Mouse (Mus musculus) limb, embryonic 13.5 days (tissue): ENCODE results near the gene Srrm4. TPM values are rescaled to one million over a fixed set of nuclear protein-coding genes. Genes with fewer than 3 reads are reported as not detected.

Experiments
- ATAC-seq: fragments of 200-750 bp; cut with Nextera tagmentation; 2 replicates; pipeline ENCODE4 v1.8.0; 2017; ENCODE audit warnings: low read depth, moderate number of reproducible peaks, moderate TSS enrichment; ENCODE audit not compliant: low FRiP score
- H3K27ac ChIP-seq: fragments of 300-500 bp; sonication (generic); 2 replicates; pipeline ENCODE4 v1.5.1; 2015; ENCODE audit warnings: inconsistent platforms, mild to moderate bottlenecking, moderate library complexity
- H3K27me3 ChIP-seq: fragments of 300-500 bp; sonication (generic); 2 replicates; pipeline ENCODE4 v1.6.1; 2015; ENCODE audit warnings: mild to moderate bottlenecking, inconsistent platforms
- H3K36me3 ChIP-seq: fragments of 300-500 bp; sonication (generic); 2 replicates; pipeline ENCODE4 v1.6.1; 2015; ENCODE audit warnings: inconsistent platforms, mild to moderate bottlenecking, moderate library complexity
- H3K4me1 ChIP-seq: fragments of 300-500 bp; sonication (generic); 2 replicates; pipeline ENCODE4 v1.6.1; 2015; ENCODE audit warnings: inconsistent platforms
- H3K4me2 ChIP-seq: fragments of 300-500 bp; sonication (generic); replicated peaks from 2 replicates; pipeline ENCODE4 v1.6.1; 2015; ENCODE audit warnings: inconsistent platforms, mild to moderate bottlenecking, moderate library complexity
- H3K4me3 ChIP-seq: fragments of 300-500 bp; sonication (generic); 2 replicates; pipeline ENCODE4 v1.5.1; 2015; ENCODE audit warnings: moderate library complexity, mild to moderate bottlenecking, inconsistent platforms
- H3K9ac ChIP-seq: fragments of 300-500 bp; sonication (generic); 2 replicates; pipeline ENCODE4 v1.6.1; 2015; ENCODE audit warnings: mild to moderate bottlenecking, inconsistent platforms
- H3K9me3 ChIP-seq: fragments of 300-500 bp; sonication (generic); 2 replicates; pipeline ENCODE4 v1.6.1; 2016; ENCODE audit warnings: inconsistent platforms
- WGBS: fragments of 180-500 bp; shearing (Covaris S2); methylation state at CpG from one replicate; pipeline ENCODE4 v1.1.7; 2015; 5-methylcytosine and 5-hydroxymethylcytosine counted together
- polyA plus RNA-seq: library from polyadenylated mRNA; unstranded; fragments of >200 nt; fragmentation: Nextera tagmentation; extraction: Ambion mirVana; gene quantifications from 2 replicates; pipeline ENCODE4 v1.2.1, GENCODE M21; 2015

Gene Srrm4
- polyA plus RNA-seq, 1 experiment from 2014 or later: 0.25 TPM

DNA sequence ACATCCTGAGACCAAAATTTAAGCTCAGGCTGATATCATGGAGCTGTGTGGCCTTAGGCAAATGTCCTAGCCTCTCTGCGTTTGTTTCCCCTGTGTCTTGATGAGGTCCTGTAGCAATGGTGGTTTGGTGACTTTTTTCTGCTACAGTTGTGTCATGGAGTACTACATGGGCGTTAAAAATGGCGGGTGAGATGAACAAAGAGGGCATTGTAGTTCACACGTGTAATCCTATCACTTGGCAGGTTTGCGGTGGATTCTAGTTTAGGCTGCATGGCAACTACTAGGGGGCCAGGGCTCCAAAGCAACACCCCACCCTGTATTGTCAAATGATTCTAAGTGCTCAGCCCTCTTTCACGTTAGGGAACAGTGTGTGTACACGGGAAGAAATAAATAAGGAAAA is 21.1 kb downstream of the Srrm4 start:
- no peak overlapping the region for H3K4me2 ChIP-seq
- H3K9ac ChIP-seq: no peak overlapping the region
- H3K9me3 ChIP-seq: no peaks in the 10 kb centered on the region
- no peak overlapping the region for H3K4me3 ChIP-seq
- peaks cover 12% of the 10 kb centered on the region for H3K27me3 ChIP-seq
- 0 out of 2 replicates have a peak, but pooled peaks cover 2% of the 10 kb centered on the region for H3K4me1 ChIP-seq
- H3K27ac ChIP-seq: no peak overlapping the region
- no peak for ATAC-seq
- WGBS: 60% methylated on average over 7 of the region's 7 CpGs
- H3K36me3 ChIP-seq: no peaks in the 10 kb centered on the region

DNA sequence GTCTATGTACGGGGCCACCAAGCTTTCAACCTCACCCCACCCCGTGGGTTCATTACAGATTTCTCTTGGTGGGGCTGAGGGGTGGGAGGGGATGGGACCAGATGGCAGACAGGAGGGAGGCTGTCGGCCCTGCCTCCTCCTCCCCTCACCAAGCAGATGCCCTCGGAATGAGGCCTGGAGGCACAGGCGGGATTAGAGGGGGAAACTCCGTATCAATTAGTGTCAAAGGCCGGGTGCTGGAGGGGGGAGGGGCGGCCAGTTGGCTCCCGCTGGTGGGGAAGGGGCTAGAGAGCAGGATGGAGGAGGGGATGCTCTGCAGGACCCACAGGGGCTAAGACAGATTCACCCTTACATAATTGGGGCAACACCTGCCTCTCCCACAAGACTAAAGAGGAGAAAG is 22.0 kb downstream of the Srrm4 start:
- H3K27me3 ChIP-seq: peaks cover 12% of the 10 kb centered on the region
- H3K4me3 ChIP-seq: no peak overlapping the region
- no peaks in the 10 kb centered on the region for H3K9me3 ChIP-seq
- H3K4me2 ChIP-seq: no peak overlapping the region
- 0 out of 2 replicates have a peak, but pooled peaks cover 2% of the 10 kb centered on the region for H3K4me1 ChIP-seq
- 3% methylated on average over 9 of the region's 9 CpGs for WGBS
- no peaks in the 10 kb centered on the region for H3K36me3 ChIP-seq
- H3K9ac ChIP-seq: no peak overlapping the region
- H3K27ac ChIP-seq: no peak overlapping the region
- no peak for ATAC-seq

DNA sequence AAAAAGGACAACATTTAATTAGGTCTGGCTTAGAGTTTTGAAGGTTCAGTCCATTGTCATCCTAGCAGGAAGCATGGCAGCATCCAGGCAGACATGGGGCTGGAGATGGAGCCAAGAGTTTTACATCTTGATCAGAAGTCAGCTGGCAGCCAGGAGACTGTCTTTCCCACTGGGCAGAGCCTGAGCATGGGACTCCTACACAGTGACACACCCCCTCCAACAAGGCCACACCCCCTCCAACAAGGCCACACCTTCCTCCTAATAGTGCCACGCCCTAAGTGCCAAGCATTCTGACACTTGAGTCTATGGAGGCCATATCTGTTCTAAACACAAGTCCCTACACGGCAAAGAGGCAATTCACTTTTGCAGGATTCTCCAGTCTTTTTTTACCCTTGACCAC is 23.6 kb downstream of the Srrm4 start:
- Histone ChIP-seq H3K27ac (no peak overlapping the region), H3K36me3 (no peaks in the 10 kb centered on the region), H3K4me1 (0 out of 2 replicates have a peak, but pooled peaks cover 2% of the 10 kb centered on the region), H3K9me3 (no peaks in the 10 kb centered on the region), H3K4me2 (no peak overlapping the region), H3K9ac (no peak overlapping the region), H3K27me3 (peaks cover 12% of the 10 kb centered on the region), H3K4me3 (no peak overlapping the region)
- 82% methylated on average over 2 of the region's 2 CpGs for WGBS
- no peak for ATAC-seq

DNA sequence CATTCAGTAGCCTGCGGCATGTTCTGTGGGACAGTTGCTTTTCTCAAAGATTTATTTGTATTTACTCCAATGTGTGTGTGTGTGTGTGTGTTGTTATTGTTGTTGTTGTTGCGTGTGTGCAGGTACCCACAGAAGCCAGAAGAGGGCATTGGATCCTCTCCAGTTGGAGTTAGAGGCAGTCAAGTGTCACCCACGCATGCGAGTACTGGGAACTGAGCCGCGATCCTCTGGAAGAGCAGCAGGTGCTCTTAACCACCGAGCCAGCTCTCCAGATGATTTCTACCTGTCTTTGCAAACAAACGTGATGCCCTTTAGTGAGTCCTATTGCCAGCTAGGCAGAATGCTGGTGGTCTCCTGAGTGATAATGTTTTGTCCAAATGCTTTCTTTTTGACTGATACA is 24.3 kb downstream of the Srrm4 start:
- 91% methylated on average over 8 of the region's 8 CpGs for WGBS
- no peak overlapping the region for H3K4me3 ChIP-seq
- no peak overlapping the region for H3K27ac ChIP-seq
- no peak overlapping the region for H3K9ac ChIP-seq
- no peak overlapping the region for H3K4me2 ChIP-seq
- H3K36me3 ChIP-seq: no peaks in the 10 kb centered on the region
- peaks cover 12% of the 10 kb centered on the region for H3K27me3 ChIP-seq
- H3K9me3 ChIP-seq: no peaks in the 10 kb centered on the region
- no peak for ATAC-seq
- H3K4me1 ChIP-seq: 0 out of 2 replicates have a peak, but pooled peaks cover 2% of the 10 kb centered on the region

DNA sequence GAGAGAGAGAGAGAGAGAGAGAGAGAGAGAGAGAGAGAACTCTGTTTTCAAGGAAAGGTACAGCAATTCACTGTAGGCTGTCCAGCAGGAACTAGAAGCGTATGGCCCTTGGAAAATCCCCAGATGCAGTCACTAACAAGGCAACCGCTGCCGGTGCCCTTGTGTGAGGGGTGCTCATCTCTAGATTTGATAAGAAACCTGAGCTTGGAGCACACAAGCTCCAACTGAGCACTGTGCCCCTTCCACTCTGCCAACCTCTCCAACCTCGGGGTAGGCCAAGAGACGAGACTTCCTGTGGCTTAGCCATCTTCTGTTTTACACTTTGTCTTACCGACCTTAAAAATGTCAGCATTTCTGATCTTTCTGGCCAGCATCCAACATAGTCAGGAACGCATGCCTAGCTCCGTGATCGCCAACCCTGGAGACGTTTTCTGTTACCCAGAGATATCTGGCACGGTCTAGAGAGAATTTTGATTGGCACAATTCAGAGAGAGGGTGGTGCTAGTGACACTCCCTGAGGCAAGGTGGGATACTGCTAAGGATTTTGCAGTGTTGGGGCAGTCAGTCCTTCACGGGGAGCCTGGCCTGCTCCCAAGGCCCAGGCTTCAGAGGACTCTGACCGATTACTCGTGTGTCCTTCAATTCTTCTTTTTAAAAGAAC is 25.1 kb downstream of the Srrm4 start:
- Histone ChIP-seq H3K27ac (no peak overlapping the region), H3K36me3 (no peaks in the 10 kb centered on the region), H3K9ac (no peak overlapping the region), H3K9me3 (no peaks in the 10 kb centered on the region), H3K4me3 (no peak overlapping the region), H3K27me3 (peaks cover 11% of the 10 kb centered on the region), H3K4me1 (0 out of 2 replicates have a peak, but pooled peaks cover 2% of the 10 kb centered on the region), H3K4me2 (no peak overlapping the region)
- WGBS: 76% methylated on average over 14 of the region's 14 CpGs
- ATAC-seq: no peak

DNA sequence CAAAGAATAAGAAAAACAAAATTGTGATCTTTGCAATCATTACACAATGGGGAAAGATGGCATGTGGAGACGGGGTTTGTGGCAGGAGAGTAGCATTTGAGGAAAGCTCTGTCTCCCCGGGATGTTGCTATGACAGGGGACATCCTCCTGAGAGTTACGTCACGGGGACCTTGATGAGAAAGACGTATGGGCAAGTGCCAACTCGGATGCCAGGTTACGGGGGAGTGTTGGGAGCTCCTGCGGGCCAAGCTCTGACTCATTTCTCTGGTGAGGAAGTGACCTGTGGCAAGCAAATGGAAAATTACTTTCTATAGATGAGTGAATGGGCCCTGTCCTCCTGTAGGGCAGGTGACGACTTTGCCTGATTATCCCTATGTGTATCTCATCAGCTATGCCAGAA is 26.0 kb downstream of the Srrm4 start:
- Histone ChIP-seq H3K36me3 (no peaks in the 10 kb centered on the region), H3K27me3 (peaks cover 2% of the 10 kb centered on the region), H3K4me3 (no peak overlapping the region), H3K27ac (no peak overlapping the region), H3K9me3 (no peaks in the 10 kb centered on the region), H3K4me1 (no peaks in the 10 kb centered on the region), H3K9ac (no peak overlapping the region), H3K4me2 (no peak overlapping the region)
- no peak for ATAC-seq
- 87% methylated on average over 9 of the region's 9 CpGs for WGBS

DNA sequence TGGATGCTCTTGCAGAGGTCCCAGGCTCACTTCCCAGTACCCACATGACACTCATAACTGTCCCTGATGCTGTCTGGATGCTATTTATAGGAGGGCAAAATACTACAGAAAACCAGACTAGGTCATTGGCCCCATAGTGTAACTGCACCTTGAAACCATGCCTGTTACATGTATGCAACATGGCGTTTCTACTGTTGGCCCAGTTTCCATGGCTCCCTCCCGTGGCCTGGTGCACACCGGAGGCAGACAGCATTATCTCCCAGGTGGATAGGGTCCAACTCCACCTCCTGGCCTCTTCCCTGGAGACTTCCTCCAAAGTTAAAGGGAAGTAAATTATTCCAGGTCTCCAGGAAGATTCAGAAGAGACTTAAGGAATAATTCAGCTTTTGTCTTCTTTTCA is 27.2 kb downstream of the Srrm4 start:
- ATAC-seq: no peak
- Histone ChIP-seq H3K4me1 (no peaks in the 10 kb centered on the region), H3K9ac (no peak overlapping the region), H3K4me3 (no peak overlapping the region), H3K9me3 (no peaks in the 10 kb centered on the region), H3K4me2 (no peak overlapping the region), H3K27me3 (no peaks in the 10 kb centered on the region), H3K36me3 (no peaks in the 10 kb centered on the region), H3K27ac (no peak overlapping the region)
- 73% methylated on average over 3 of the region's 3 CpGs for WGBS

DNA sequence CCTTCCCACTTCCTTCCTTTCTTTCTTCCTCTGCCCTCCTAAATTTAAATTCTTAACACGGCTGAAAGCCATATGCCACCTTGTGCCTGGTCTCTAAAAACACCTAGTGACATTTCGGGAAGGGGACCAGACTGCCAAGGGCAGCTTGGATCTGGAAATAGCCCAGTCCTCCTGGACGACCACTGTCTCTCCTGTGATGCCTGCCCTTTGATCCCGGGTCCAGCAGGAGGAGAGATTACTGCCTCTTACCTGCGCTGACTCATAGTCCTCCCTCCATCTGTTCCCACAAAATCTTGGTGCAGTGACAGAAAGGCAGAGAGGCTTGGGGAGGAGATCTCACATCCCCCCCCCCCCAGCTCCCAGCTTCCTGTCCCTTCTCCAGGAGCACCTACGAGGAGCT is 27.9 kb downstream of the Srrm4 start:
- H3K9me3 ChIP-seq: no peaks in the 10 kb centered on the region
- no peak overlapping the region for H3K27ac ChIP-seq
- no peak overlapping the region for H3K4me2 ChIP-seq
- H3K4me3 ChIP-seq: no peak overlapping the region
- H3K27me3 ChIP-seq: no peaks in the 10 kb centered on the region
- H3K4me1 ChIP-seq: no peaks in the 10 kb centered on the region
- ATAC-seq: no peak
- WGBS: 46% methylated on average over 6 of the region's 6 CpGs
- no peaks in the 10 kb centered on the region for H3K36me3 ChIP-seq
- no peak overlapping the region for H3K9ac ChIP-seq

DNA sequence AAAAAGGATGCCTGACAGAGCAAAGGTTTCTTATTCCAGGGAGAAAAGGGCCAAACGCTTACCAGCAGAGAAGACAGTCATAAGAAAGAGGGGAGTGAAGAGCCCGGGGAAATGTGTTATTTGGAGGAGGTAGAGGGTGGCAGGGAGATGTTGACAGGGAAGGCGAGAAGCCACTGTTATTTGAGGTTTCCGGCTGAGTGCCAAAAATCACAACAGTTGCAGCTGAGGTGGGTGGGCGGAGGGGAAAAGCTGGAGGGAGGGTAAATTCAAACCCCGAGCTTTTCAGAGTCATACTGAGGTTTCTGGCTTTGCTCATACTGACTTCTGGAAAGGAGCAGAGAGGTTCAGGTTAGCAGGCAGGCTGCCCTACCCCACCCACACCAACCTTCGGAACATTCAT is 32.5 kb downstream of the Srrm4 start:
- ATAC-seq: no peak
- no peak overlapping the region for H3K27ac ChIP-seq
- H3K9ac ChIP-seq: no peak overlapping the region
- no peak overlapping the region for H3K4me2 ChIP-seq
- no peaks in the 10 kb centered on the region for H3K9me3 ChIP-seq
- WGBS: 51% methylated on average over 7 of the region's 7 CpGs
- no peak overlapping the region for H3K4me3 ChIP-seq
- H3K4me1 ChIP-seq: no peaks in the 10 kb centered on the region
- no peaks in the 10 kb centered on the region for H3K36me3 ChIP-seq
- no peaks in the 10 kb centered on the region for H3K27me3 ChIP-seq

DNA sequence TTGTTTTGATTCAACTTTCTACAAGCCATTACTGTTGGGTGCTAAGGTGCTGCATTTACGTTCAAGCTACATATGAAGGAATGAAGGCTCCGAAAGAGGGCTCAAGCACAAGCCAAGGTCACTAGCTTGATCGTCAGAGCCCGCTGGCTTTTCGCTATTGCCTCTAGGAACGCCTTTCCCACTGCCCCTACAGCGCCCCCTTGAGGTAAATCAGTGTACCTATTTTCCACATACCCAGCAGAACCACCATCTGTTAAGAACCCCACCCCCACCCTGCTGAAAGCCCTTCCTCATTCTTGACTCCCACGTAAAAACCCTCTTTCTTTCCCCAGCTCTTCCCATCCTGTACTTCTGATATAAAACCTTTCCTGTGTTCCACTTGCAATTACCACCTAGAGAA is 35.0 kb downstream of the Srrm4 start:
- Histone ChIP-seq H3K27me3 (no peaks in the 10 kb centered on the region), H3K4me2 (no peak overlapping the region), H3K9me3 (no peaks in the 10 kb centered on the region), H3K9ac (no peak overlapping the region), H3K4me3 (no peak overlapping the region), H3K27ac (no peak overlapping the region), H3K4me1 (no peaks in the 10 kb centered on the region), H3K36me3 (no peaks in the 10 kb centered on the region)
- ATAC-seq: no peak
- WGBS: 44% methylated on average over 8 of the region's 8 CpGs

DNA sequence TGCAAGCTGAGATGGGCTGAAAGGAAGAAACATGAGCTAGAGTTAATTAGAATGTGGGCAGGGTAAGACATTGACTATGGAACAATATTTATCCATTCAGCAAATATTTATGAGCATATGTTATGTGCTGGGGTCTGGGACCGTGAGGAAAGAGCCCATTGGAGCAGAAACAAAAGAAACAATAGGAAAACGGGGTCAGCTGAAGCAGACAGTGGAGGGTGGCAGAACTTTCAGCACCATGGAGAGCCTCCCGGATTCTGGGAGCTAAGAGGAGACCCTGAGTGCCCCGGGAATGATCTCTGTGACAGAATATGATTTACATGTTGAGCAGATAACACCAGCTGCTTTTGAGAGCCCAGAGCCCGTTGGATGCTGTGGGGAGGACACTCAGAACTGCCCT is 37.7 kb downstream of the Srrm4 start:
- H3K27ac ChIP-seq: no peak overlapping the region
- H3K36me3 ChIP-seq: no peaks in the 10 kb centered on the region
- H3K4me1 ChIP-seq: no peaks in the 10 kb centered on the region
- no peak overlapping the region for H3K4me2 ChIP-seq
- WGBS: 12% methylated on average over 5 of the region's 5 CpGs
- H3K4me3 ChIP-seq: no peak overlapping the region
- no peaks in the 10 kb centered on the region for H3K27me3 ChIP-seq
- 0 out of 2 replicates have a peak, but pooled peaks cover 4% of the 10 kb centered on the region for H3K9me3 ChIP-seq
- no peak for ATAC-seq
- no peak overlapping the region for H3K9ac ChIP-seq

DNA sequence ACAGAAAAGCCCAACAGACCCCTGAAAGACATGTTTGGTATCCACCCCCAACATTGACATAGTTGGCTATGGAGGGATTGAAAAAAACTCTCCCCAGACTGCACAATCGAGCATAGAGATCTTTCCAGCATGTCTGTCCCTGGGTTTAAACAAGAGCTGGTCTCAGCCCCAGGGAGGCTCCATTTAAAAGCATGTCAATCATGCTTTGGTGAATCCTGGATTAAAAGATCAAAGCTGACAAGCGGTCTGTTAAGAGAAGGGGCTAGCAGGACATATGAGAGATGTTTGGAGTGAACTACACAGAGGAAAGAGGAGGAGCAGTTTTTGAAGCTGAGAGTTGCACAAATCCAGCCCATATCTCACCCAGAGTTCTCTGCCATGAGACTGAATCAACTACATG is 38.5 kb downstream of the Srrm4 start:
- Histone ChIP-seq H3K4me2 (no peak overlapping the region), H3K4me1 (no peaks in the 10 kb centered on the region), H3K4me3 (no peak overlapping the region), H3K27me3 (no peaks in the 10 kb centered on the region), H3K27ac (no peak overlapping the region), H3K9me3 (0 out of 2 replicates have a peak, but pooled peaks cover 4% of the 10 kb centered on the region), H3K9ac (no peak overlapping the region), H3K36me3 (no peaks in the 10 kb centered on the region)
- no peak for ATAC-seq
- WGBS: 63% methylated on average over 2 of the region's 2 CpGs

DNA sequence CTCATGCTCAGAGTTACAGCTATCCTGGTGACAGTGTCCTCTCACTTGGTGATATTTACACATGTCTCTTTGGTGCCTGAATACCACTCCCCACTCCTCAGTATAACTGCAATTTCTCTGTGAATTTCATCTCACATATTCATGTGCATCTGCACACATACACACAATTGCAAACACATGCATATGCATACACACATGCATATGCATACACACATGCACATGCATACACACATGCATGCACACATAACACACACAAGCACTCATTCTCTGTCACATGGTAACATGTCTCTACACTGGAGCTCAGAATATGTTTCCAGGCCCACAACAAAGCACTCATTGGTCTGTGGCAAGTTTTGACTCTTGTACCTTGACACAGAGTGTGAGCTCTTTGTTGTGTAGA is 39.0 kb downstream of the Srrm4 start:
- H3K36me3 ChIP-seq: no peaks in the 10 kb centered on the region
- no peak for ATAC-seq
- no peaks in the 10 kb centered on the region for H3K4me1 ChIP-seq
- H3K27me3 ChIP-seq: no peaks in the 10 kb centered on the region
- no peak overlapping the region for H3K4me2 ChIP-seq
- H3K27ac ChIP-seq: no peak overlapping the region
- no peak overlapping the region for H3K4me3 ChIP-seq
- H3K9ac ChIP-seq: no peak overlapping the region
- H3K9me3 ChIP-seq: 0 out of 2 replicates have a peak, but pooled peaks cover 4% of the 10 kb centered on the region
